Mouse (Mus musculus) G1E (cell line): ENCODE results near the gene Zfp97. TPM values are rescaled to one million over a fixed set of nuclear protein-coding genes. Genes with fewer than 3 reads are reported as not detected.
A peak's percentile ranks its signal among the peaks of the same experiment; 100 is the strongest.
"Not testable (repeated sequence)": the region's sequence is repeated elsewhere in the genome, so short reads cannot be mapped to it uniquely, and the experiment has no call there.

Source experiments
- ATAC-seq: 2 replicates; pipeline ENCODE4 v1.8.0; 2016; ENCODE audit warnings: mild to moderate bottlenecking; ENCODE audit not compliant: insufficient number of reproducible peaks, poor library complexity, low FRiP score, severe bottlenecking; ENCODE audit errors: extremely low read depth
- DNase-seq: peaks from one replicate; pipeline ENCODE4 v3.0.0; 2012; ENCODE audit warnings: low spot score
- H3K27me3 ChIP-seq: 2 replicates; pipeline ENCODE4 v1.6.1; 2012; ENCODE audit warnings: mild to moderate bottlenecking, low read length, inconsistent platforms; ENCODE audit not compliant: insufficient read depth
- H3K36me3 ChIP-seq: replicated peaks from 2 replicates; pipeline ENCODE3; 2012; ENCODE audit warnings: mild to moderate bottlenecking, inconsistent platforms
- H3K4me1 ChIP-seq: 2 replicates; pipeline ENCODE4 v1.6.1; 2012; ENCODE audit warnings: low read depth, low read length, inconsistent platforms, mixed read lengths; ENCODE audit not compliant: insufficient read depth
- H3K4me3 ChIP-seq: 2 replicates; pipeline ENCODE4 v1.5.1; 2012; ENCODE audit warnings: low read depth, mild to moderate bottlenecking, inconsistent platforms, low read length, moderate library complexity, mixed read lengths
- H3K9me3 ChIP-seq: replicated peaks from 2 replicates; pipeline ENCODE4 v1.6.1; 2012; ENCODE audit warnings: inconsistent platforms
- CTCF ChIP-seq: IDR thresholded peaks from 2 replicates; pipeline ENCODE4 v1.5.1; 2012; ENCODE audit warnings: low read depth, low read length, inconsistent platforms, mixed read lengths
- GATA1 ChIP-seq: IDR thresholded peaks from 2 replicates; pipeline ENCODE4 v1.6.1; 2012; ENCODE audit warnings: borderline replicate concordance, low read length, inconsistent platforms, mixed read lengths
- GATA2 ChIP-seq: IDR thresholded peaks from 2 replicates; pipeline ENCODE4 v1.6.1; 2012; ENCODE audit warnings: low read depth, low read length, inconsistent platforms, borderline replicate concordance
- POLR2AphosphoS5 ChIP-seq: IDR thresholded peaks from 2 replicates; pipeline ENCODE4 v1.6.1; 2012; ENCODE audit warnings: low read depth, low read length, inconsistent platforms; ENCODE audit not compliant: insufficient replicate concordance
- TAL1 ChIP-seq: conservative IDR thresholded peaks from 2 replicates; pipeline ENCODE4 v1.6.1; 2012; ENCODE audit warnings: low read depth, low read length, inconsistent platforms, mixed read lengths
- polyA plus RNA-seq: library from polyadenylated mRNA; stranded (reverse); fragments of >175 nt; gene quantifications from 2 replicates; pipeline ENCODE4 v1.2.3, GENCODE M21; 2012
- total RNA-seq, 2 experiments: library from RNA; stranded (forward) in 1 of 2; stranded (reverse) in 1 of 2; fragments of 200-1000 nt in 1 of 2; fragments of >200 nt in 1 of 2; fragmentation: Nextera tagmentation in 1 of 2; gene quantifications; 2 replicates each; pipeline ENCODE4 v1.2.3; 2014 to 2017

The Zfp97 gene
- total RNA-seq (2014; fragmentation: Nextera tagmentation) (24.7 and 26.3 TPM in 2 replicates), total RNA-seq (2017) (13.9 and 19.3 TPM in 2 replicates), polyA plus RNA-seq (0.37 and 0.66 TPM in 2 replicates)

DNA sequence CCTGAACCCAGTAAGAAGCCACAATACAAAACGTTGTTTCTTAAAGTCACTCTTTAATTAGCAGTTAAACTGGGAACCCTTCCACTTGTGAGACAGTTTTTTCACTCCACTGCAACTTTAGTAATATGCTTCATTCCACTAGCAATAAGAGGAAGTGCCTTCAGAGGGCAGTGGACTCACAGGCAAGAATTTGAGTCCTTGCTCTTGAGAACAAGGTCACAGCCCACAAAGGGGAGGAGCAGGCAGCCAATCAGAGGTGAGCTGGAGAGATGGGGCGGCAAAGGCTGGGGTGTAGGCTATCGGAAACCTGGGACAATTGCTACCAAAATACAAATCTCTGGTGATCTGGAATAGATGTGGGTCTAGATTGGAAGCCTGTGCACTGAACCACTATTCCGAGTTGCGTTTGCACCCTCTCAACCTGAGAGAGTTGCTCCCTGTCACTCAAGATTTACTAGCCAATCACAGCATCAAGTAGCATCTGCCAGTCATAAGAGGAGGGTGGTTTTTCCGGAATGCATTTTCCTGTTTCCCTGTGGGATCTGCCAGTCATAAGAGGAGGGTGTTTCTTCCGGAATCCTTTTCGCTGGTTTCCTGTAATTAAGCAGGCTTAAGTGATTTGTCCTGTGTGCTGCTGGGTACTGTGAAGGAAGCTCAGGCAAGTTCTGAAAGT is at the start of gene Zfp97:
Gene Zfp97 (plus strand): TSS at position 586 of the 673 bp plus-strand sequence.
- H3K27me3 ChIP-seq, H3K4me3 ChIP-seq, DNase-seq, H3K4me1 ChIP-seq, H3K36me3 ChIP-seq, H3K9me3 ChIP-seq: not testable (repeated sequence)
- ATAC-seq = peak; percentile 100

DNA sequence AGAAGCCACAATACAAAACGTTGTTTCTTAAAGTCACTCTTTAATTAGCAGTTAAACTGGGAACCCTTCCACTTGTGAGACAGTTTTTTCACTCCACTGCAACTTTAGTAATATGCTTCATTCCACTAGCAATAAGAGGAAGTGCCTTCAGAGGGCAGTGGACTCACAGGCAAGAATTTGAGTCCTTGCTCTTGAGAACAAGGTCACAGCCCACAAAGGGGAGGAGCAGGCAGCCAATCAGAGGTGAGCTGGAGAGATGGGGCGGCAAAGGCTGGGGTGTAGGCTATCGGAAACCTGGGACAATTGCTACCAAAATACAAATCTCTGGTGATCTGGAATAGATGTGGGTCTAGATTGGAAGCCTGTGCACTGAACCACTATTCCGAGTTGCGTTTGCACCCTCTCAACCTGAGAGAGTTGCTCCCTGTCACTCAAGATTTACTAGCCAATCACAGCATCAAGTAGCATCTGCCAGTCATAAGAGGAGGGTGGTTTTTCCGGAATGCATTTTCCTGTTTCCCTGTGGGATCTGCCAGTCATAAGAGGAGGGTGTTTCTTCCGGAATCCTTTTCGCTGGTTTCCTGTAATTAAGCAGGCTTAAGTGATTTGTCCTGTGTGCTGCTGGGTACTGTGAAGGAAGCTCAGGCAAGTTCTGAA is 57.7 kb downstream of the Zfp97 start:
- not testable (repeated sequence) for H3K9me3 ChIP-seq, H3K27me3 ChIP-seq, DNase-seq, H3K36me3 ChIP-seq, H3K4me3 ChIP-seq, H3K4me1 ChIP-seq
- peak; percentile 100 for ATAC-seq

DNA sequence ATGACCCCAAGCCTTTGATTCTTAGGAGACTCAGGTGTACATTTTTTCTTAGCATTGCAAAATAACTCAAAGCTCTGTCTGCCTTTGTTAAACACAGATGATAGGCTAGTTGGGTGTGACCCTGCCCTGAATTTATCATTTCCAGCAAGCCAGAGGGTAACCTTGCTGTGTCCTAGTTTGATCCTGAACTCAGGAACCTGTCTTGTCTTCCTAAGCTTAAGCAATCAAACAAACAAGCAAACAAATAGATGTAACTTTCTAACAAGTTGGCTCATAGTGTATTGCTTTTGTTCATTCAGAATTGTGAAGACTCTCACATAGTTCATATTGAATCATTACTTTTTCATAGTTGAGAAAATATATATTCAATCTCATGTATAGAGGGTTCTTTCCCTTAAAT is 73.5 kb downstream of the Zfp97 start:
- not testable (repeated sequence) for DNase-seq, H3K27me3 ChIP-seq, H3K4me3 ChIP-seq, ATAC-seq, H3K4me1 ChIP-seq, H3K36me3 ChIP-seq
- peaks cover 13% of the 10 kb centered on the region for H3K9me3 ChIP-seq

DNA sequence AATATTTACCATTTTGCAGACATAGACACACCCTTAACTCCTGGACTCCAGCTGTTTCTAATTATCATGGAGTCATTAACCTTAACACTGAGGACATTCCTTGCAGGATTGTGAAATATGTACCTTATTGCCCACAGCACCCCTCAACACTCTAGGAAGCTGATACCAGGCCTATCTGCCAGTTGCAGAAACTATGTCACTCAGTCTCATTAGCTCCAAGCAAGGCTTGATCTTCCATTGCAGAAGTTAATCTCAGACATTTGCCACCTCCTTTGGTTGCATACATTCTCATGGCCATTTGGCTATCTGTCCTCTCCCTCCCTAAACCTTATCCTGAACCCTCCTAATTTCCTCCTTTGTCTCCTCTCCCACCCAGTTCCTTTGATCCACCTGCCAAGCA is 74.0 kb downstream of the Zfp97 start:
- Histone ChIP-seq H3K4me3 (no peak overlapping the region), H3K4me1 (no peaks in the 10 kb centered on the region), H3K36me3 (peaks cover 6% of the 10 kb centered on the region), H3K27me3 (no peaks in the 10 kb centered on the region), H3K9me3 (peaks cover 15% of the 10 kb centered on the region)
- ATAC-seq (no peak), DNase-seq (no peak)
- TF ChIP-seq POLR2AphosphoS5 = no peak
- TF ChIP-seq TAL1 = no peak
- no peak for TF ChIP-seq CTCF
- TF ChIP-seq GATA1 = no peak
- no peak for TF ChIP-seq GATA2

DNA sequence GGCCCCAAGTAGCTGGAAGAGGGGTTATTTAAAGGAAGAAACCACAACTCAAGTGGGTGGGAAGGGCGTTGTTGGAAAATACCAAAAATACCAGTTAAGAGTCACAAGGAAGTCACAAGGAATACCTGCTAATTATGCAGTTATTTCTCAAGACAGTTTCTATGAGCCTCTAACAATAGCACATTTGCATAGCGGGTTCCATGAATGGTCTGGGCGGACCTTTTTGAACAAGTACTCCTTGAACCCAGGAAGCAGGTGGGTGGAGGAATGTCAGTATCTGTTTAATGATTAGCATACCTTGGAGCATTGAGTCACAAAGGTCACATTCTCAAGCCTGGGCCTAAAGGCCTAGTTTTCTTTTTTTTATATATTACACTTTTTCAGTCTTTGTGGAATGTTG is 74.9 kb downstream of the Zfp97 start:
- H3K27me3 ChIP-seq, H3K4me3 ChIP-seq, H3K36me3 ChIP-seq, ATAC-seq, DNase-seq, H3K4me1 ChIP-seq: not testable (repeated sequence)
- H3K9me3 ChIP-seq = peaks cover 18% of the 10 kb centered on the region

Other genes with a start within 250 kb of the Zfp97 start
- gene Zfp960, start 57.3 kb upstream of the Zfp97 start, total RNA-seq (2014; fragmentation: Nextera tagmentation) = 11.4 and 18.8 TPM in 2 replicates
- gene Zfp960, start 57.3 kb upstream of the Zfp97 start, total RNA-seq (2017) = 5.9 and 7.8 TPM in 2 replicates
- 0.31 and 0.39 TPM in 2 replicates for gene Zfp960, start 57.3 kb upstream of the Zfp97 start, polyA plus RNA-seq